8 mouse cellular contexts compared by ENCODE assay signal in the genomic region with DNA sequence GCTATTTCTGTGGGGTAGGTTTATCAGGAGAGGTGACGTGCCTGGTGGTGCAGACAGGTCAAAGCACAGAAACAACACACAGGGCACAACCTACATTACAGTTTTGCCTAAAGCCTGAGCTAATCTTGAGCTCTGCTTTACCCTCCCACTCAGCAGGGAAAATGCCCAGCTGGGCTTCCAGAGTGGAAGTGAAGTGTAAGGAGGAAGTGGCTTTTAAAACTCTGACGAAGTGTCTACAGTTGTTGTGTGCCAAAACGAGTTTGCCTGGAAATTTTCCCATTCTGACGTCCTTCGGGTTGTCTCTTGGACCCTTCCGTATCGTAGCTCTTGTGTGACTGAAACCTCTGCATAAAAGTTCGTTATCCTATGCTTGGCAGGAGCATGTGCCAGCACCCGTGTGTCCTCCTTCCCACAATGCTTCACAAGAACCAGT. TPM values are rescaled to one million over a fixed set of nuclear protein-coding genes. Genes with fewer than 3 reads are reported as not detected.
DNase-seq lines count a peak whose midpoint lies in the region; ATAC-seq and TF ChIP-seq lines count a peak whose summit lies in the region.

No protein-coding gene starts in this region.

- H3K4me2 ChIP-seq in lung, embryonic 15.5 days = peak overlapping the region; percentile 35
- no peak overlapping the region for H3K4me2 ChIP-seq in hindbrain, embryonic 13.5 days

- peak overlapping the region; percentile 33 for H3K9ac ChIP-seq in MEL (ENCODE audit: control insufficient read depth, low read depth, low read length, poor library complexity, severe bottlenecking)
- H3K9ac ChIP-seq in lung, embryonic 15.5 days = no peak overlapping the region
- no peak overlapping the region for H3K9ac ChIP-seq in hindbrain, embryonic 13.5 days

- peak; percentile 5 for DNase-seq in gastrocnemius, adult 18-20 months (ENCODE audit: low spot score)
- no peak for DNase-seq in gastrocnemius, adult 8-10 months (ENCODE audit: low spot score in 2 of 2)
- DNase-seq in MEL (ENCODE audit: low read depth, low spot score) = peak; percentile 59
- peak; percentile 33 to 51 for DNase-seq in heart, postnatal 36 days
- no peak for DNase-seq in urinary bladder, postnatal 14 days (ENCODE audit: low spot score)
- DNase-seq in ovary, postnatal 10 days (ENCODE audit: low spot score) = no peak

- peak; percentile 69; the same call in 1 of the 2 replicates for ATAC-seq in lung, embryonic 15.5 days (ENCODE audit: borderline replicate concordance, extremely low read depth, low FRiP score, low TSS enrichment)
- no peak for ATAC-seq in hindbrain, embryonic 13.5 days (ENCODE audit: low FRiP score)

- intact Hi-C loops in heart, postnatal 36 days (cut with DNase I) = no loop called here

- H3K4me1 ChIP-seq in MEL (ENCODE audit: control insufficient read depth in 1 of 2, insufficient read depth in 2 of 2, low read length in 2 of 2) = peaks cover 24 to 43% of the 10 kb centered on the region in 2 experiments
- peaks cover 9% of the 10 kb centered on the region for H3K4me1 ChIP-seq in lung, embryonic 15.5 days
- no peaks in the 10 kb centered on the region for H3K4me1 ChIP-seq in hindbrain, embryonic 13.5 days (replicated peaks)

- peak overlapping the region; percentile 18 for H3K27ac ChIP-seq in MEL (ENCODE audit: control insufficient read depth, low read depth, low read length)
- H3K27ac ChIP-seq in lung, embryonic 15.5 days = 0 out of 2 replicates have a peak overlapping the region, but pooled peaks have one; percentile 4
- H3K27ac ChIP-seq in hindbrain, embryonic 13.5 days = no peak overlapping the region

- peaks cover 0 to 35% of the 10 kb centered on the region in 2 experiments; a peak in 2 of 4 replicates for H3K36me3 ChIP-seq in MEL (ENCODE audit: control insufficient read depth in 1 of 2, insufficient read depth in 2 of 2, low read length in 2 of 2)
- no peaks in the 10 kb centered on the region for H3K36me3 ChIP-seq in lung, embryonic 15.5 days
- no peaks in the 10 kb centered on the region for H3K36me3 ChIP-seq in hindbrain, embryonic 13.5 days

- TF ChIP-seq POLR2A in MEL (IDR thresholded peaks at IDR 0.05; ENCODE audit: control insufficient read depth in 1 of 2, insufficient read depth in 1 of 2, low read depth in 1 of 2, low read length in 2 of 2, poor library complexity in 1 of 2) = no peak

- no peak for TF ChIP-seq CTCF in MEL (IDR thresholded peaks at IDR 0.05 in 2 of 3, conservative IDR thresholded peaks at IDR 0.05 in 1 of 3; ENCODE audit: control insufficient read depth in 1 of 3, insufficient read depth in 1 of 3, low read depth in 2 of 3, low read length in 3 of 3, poor library complexity in 1 of 3, severe bottlenecking in 1 of 3)

- H3K9me3 ChIP-seq in MEL (replicated peaks; ENCODE audit: insufficient read depth, low read length) = no peaks in the 10 kb centered on the region
- H3K9me3 ChIP-seq in lung, embryonic 15.5 days = no peaks in the 10 kb centered on the region
- H3K9me3 ChIP-seq in hindbrain, embryonic 13.5 days = no peaks in the 10 kb centered on the region

- 30% methylated on average over 9 of the region's 9 CpGs for WGBS in lung, embryonic 15.5 days
- WGBS in hindbrain, embryonic 13.5 days = 84% methylated on average over 9 of the region's 9 CpGs

- no peak for TF ChIP-seq RAD21 in MEL (IDR thresholded peaks at IDR 0.05; ENCODE audit: low read depth, low read length)

- TF ChIP-seq EP300 in MEL (IDR thresholded peaks at IDR 0.05; ENCODE audit: low read depth in 1 of 2, low read length in 2 of 2) = peak; percentile 20 to 46; a peak in 2 of 4 replicates

- no peaks in the 10 kb centered on the region for H3K79me2 ChIP-seq in MEL (ENCODE audit: control insufficient read depth, insufficient read depth, low read length, poor library complexity)

- no peaks in the 10 kb centered on the region for H3K27me3 ChIP-seq in MEL (ENCODE audit: control insufficient read depth in 1 of 2, insufficient read depth in 2 of 2, low read length in 2 of 2)
- H3K27me3 ChIP-seq in lung, embryonic 15.5 days = no peaks in the 10 kb centered on the region
- H3K27me3 ChIP-seq in hindbrain, embryonic 13.5 days = no peaks in the 10 kb centered on the region

- H3K4me3 ChIP-seq in MEL (ENCODE audit: control insufficient read depth in 1 of 2, insufficient read depth in 1 of 2, low read depth in 2 of 2, low read length in 2 of 2) = peak overlapping the region in 1 of 2 experiments; percentile 10; a peak in 1 of 4 replicates
- no peak overlapping the region for H3K4me3 ChIP-seq in lung, embryonic 15.5 days
- H3K4me3 ChIP-seq in hindbrain, embryonic 13.5 days = no peak overlapping the region

TF ChIP-seq in MEL, 35 proteins besides CTCF, POLR2A, EP300 and RAD21:
- TF ChIP-seq CHD2 (IDR thresholded peaks at IDR 0.05; ENCODE audit: low read length) (no peak), E2F4 (IDR thresholded peaks at IDR 0.05; ENCODE audit: borderline replicate concordance, low read depth, low read length) (no peak), GATA1 (IDR thresholded peaks at IDR 0.05; ENCODE audit: low read depth, low read length) (no peak), NELFE (IDR thresholded peaks at IDR 0.05; ENCODE audit: low read depth, low read length) (no peak), UBTF (IDR thresholded peaks at IDR 0.05; ENCODE audit: borderline replicate concordance, insufficient read depth, low read depth, low read length) (no peak), MEF2A (IDR thresholded peaks at IDR 0.05; ENCODE audit: extremely low read depth, insufficient replicate concordance, low read depth, low read length, poor library complexity, severe bottlenecking) (no peak), MXI1 (IDR thresholded peaks at IDR 0.05; ENCODE audit: low read depth, low read length) (no peak), SMC3 (IDR thresholded peaks at IDR 0.05; ENCODE audit: low read depth, low read length) (no peak), MYC (IDR thresholded peaks at IDR 0.05; ENCODE audit: low read depth, low read length) (peak; percentile 60; the same call in 1 of the 2 replicates), TCF12 (IDR thresholded peaks at IDR 0.05; ENCODE audit: low read depth, low read length) (no peak), MYB (IDR thresholded peaks at IDR 0.05; ENCODE audit: low read depth, low read length) (no peak), JUND (IDR thresholded peaks at IDR 0.05; ENCODE audit: low read depth, low read length) (no peak), USF1 (IDR thresholded peaks at IDR 0.05; ENCODE audit: low read depth, low read length) (no peak), POLR2AphosphoS5 (IDR thresholded peaks at IDR 0.05; ENCODE audit: borderline replicate concordance, low read depth, low read length) (no peak), SIN3A (IDR thresholded peaks at IDR 0.05; ENCODE audit: low read length) (peak; percentile 49; the same call in 1 of the 2 replicates), USF2 (IDR thresholded peaks at IDR 0.05; ENCODE audit: borderline replicate concordance in 1 of 2, insufficient read depth in 1 of 2, low read depth in 1 of 2, low read length in 2 of 2) (no peak), HCFC1 (IDR thresholded peaks at IDR 0.05; ENCODE audit: low read depth, low read length) (no peak), BHLHE40 (IDR thresholded peaks at IDR 0.05; ENCODE audit: borderline replicate concordance, low read depth, low read length) (no peak), ZMIZ1 (IDR thresholded peaks at IDR 0.05; ENCODE audit: low read depth, low read length) (no peak), POLR2AphosphoS2 (IDR thresholded peaks at IDR 0.05; ENCODE audit: low read length) (no peak), CHD1 (IDR thresholded peaks at IDR 0.05; ENCODE audit: low read depth, low read length) (no peak), ZC3H11A (IDR thresholded peaks at IDR 0.05; ENCODE audit: low read depth, low read length) (no peak), ZKSCAN1 (IDR thresholded peaks at IDR 0.05; ENCODE audit: low read depth, low read length) (no peak), KAT2A (conservative IDR thresholded peaks at IDR 0.05; ENCODE audit: low read depth, low read length) (no peak), ZNF384 (IDR thresholded peaks at IDR 0.05; ENCODE audit: low read depth, low read length) (no peak), RCOR1 (IDR thresholded peaks at IDR 0.05; ENCODE audit: low read depth, low read length) (no peak), MAFK (IDR thresholded peaks at IDR 0.05; ENCODE audit: borderline replicate concordance, low read depth, low read length) (no peak), MAX (IDR thresholded peaks at IDR 0.05; ENCODE audit: low read length) (peak; percentile 52; the same call in 1 of the 2 replicates), TAL1 (IDR thresholded peaks at IDR 0.05; ENCODE audit: low read length) (no peak), ETS1 (IDR thresholded peaks at IDR 0.05; ENCODE audit: low read depth, low read length) (peak; percentile 85), NRF1 (IDR thresholded peaks at IDR 0.05; ENCODE audit: insufficient read depth, low read depth, low read length, poor library complexity, severe bottlenecking) (no peak), ELF1 (IDR thresholded peaks at IDR 0.05; ENCODE audit: low read depth, low read length) (no peak), GABPA (IDR thresholded peaks at IDR 0.05; ENCODE audit: low read depth, low read length) (no peak)

RNA-seq across cellular contexts. Expression of a gene that starts 7.9 kb away (rescaled TPM):
- total RNA-seq in gastrocnemius, adult 18-20 months (2021) = 10 to 100 TPM; 22.4 to 26.8 TPM
- 10 to 100 TPM; 21.9 to 27.5 (median 24.5) TPM for total RNA-seq in gastrocnemius, adult 8-10 months (2022)
- 57.5 and 86.6 TPM in 2 replicates for total RNA-seq in MEL (2012; rRNA removed)
- 10 to 100 TPM; 45.9 to 51.7 TPM for polyA plus RNA-seq in MEL (2012; ENCODE audit: insufficient read depth in 1 of 2, insufficient read length in 2 of 2, low read depth in 1 of 2, low replicate concordance in 2 of 2, missing spikeins in 1 of 2)
- total RNA-seq in heart, postnatal 36 days (2021) = 10 to 100 TPM; 82.9 to 83.0 TPM
- 108 and 123 TPM in 2 replicates for polyA plus RNA-seq in lung, embryonic 15.5 days (2015; fragmentation: Nextera tagmentation; extraction: Ambion mirVana)
- 110 and 119 TPM in 2 replicates for polyA plus RNA-seq in hindbrain, embryonic 13.5 days (2015; fragmentation: Nextera tagmentation; extraction: Ambion mirVana)

Comparison
In these comparisons a context has a peak if more than half of its experiments do, and no peak if none do; other contexts are left out.
1. DNase-seq: peak in gastrocnemius, adult 18-20 months (single experiment), MEL (single experiment) and heart, postnatal 36 days (2 of 2); none in gastrocnemius, adult 8-10 months (0 of 2), urinary bladder, postnatal 14 days (single experiment) and ovary, postnatal 10 days (single experiment).